Mouse (Mus musculus) C2C12 (cell line): Measurements from ENCODE around the gene Tmem121. TPM values are rescaled to one million over a fixed set of nuclear protein-coding genes. Genes with fewer than 3 reads are reported as not detected.

ENCODE experiments used
- H3K27me3 ChIP-seq: one replicate; pipeline ENCODE4 v1.6.1; 2011; ENCODE audit not compliant: control insufficient read depth, insufficient read depth, insufficient read length
- H3K36me3 ChIP-seq: one replicate; pipeline ENCODE4 v1.6.1; 2011; ENCODE audit not compliant: control insufficient read depth, insufficient read depth
- H3K4me3 ChIP-seq: one replicate; pipeline ENCODE4 v1.5.1; 2011; ENCODE audit warnings: mild to moderate bottlenecking, control low read depth; ENCODE audit not compliant: poor library complexity, insufficient read depth, severe bottlenecking
- H3K79me2 ChIP-seq: one replicate; pipeline ENCODE4 v1.6.1; 2011; ENCODE audit not compliant: control insufficient read depth, insufficient read depth
- H3K79me3 ChIP-seq: one replicate; pipeline ENCODE4 v1.6.1; 2011; ENCODE audit warnings: low read depth, control low read depth
- H3ac ChIP-seq: one replicate; pipeline ENCODE3; 2011; ENCODE audit warnings: low read depth; ENCODE audit not compliant: control insufficient read depth, insufficient read length
- CEBPB ChIP-seq: IDR thresholded peaks from one replicate; pipeline ENCODE4 v1.6.1; 2011; ENCODE audit warnings: low read depth, mild to moderate bottlenecking, control low read depth, moderate library complexity
- CTCF ChIP-seq: IDR thresholded peaks from one replicate; pipeline ENCODE4 v1.5.1; 2011; ENCODE audit not compliant: control insufficient read depth, insufficient read depth, insufficient read length
- FOSL1 ChIP-seq: IDR thresholded peaks from one replicate; pipeline ENCODE4 v1.8.0; 2011; ENCODE audit warnings: mild to moderate bottlenecking, low read length; ENCODE audit not compliant: poor library complexity, insufficient read depth, severe bottlenecking
- MAX ChIP-seq: IDR thresholded peaks from one replicate; pipeline ENCODE4 v1.6.1; 2011; ENCODE audit warnings: mild to moderate bottlenecking, control low read depth
- MYOD1 ChIP-seq: IDR thresholded peaks from one replicate; pipeline ENCODE4 v1.6.1; 2011; ENCODE audit warnings: low read depth; ENCODE audit not compliant: control insufficient read depth, insufficient read length
- MYOG ChIP-seq: IDR thresholded peaks from one replicate; pipeline ENCODE4 v1.6.1; 2011; ENCODE audit not compliant: control insufficient read depth, insufficient read length; ENCODE audit errors: extremely low read depth
- USF1 ChIP-seq: IDR thresholded peaks from one replicate; pipeline ENCODE4 v1.6.1; 2011; ENCODE audit warnings: low read depth, mild to moderate bottlenecking, control low read depth, moderate library complexity
- polyA plus RNA-seq: library from polyadenylated mRNA; unstranded; fragments of >200 nt; fragmentation: generic; extraction: Trizol; gene quantifications from one replicate; pipeline ENCODE4 v1.2.1, GENCODE M21; 2012; ENCODE audit warnings: missing spikeins

The Tmem121 gene
- polyA plus RNA-seq, 1 experiment: 6.3 TPM

DNA sequence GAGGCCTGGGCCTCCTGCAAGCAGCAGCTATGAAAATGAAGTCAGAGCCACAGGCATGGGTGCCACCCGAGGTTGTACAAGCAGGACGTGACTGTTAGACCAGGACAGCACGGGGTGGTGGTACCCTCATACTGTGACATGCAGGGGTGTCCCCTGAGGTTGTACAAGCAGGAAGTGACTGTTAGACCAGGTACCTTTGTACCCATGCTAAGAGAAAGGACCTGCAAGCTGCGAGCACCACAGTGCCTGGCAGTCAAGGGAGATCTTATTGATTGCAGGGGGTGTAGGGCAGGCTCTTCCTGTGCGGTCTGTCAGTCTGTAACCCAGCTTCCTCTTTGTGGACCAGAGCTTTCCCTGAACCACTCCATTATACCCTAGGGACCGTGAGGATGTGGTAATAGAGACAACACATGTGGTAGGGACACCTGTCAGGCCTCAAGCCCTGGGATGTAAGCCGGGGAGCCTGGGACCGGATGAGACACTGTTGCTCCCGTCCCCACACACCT, 17.6 kb upstream of the Tmem121 start:
- H3K4me3 ChIP-seq: no peak overlapping the region
- no peaks in the 10 kb centered on the region for H3K27me3 ChIP-seq
- H3K79me2 ChIP-seq: no peaks in the 10 kb centered on the region
- peaks cover 11% of the 10 kb centered on the region for H3K36me3 ChIP-seq
- H3K79me3 ChIP-seq: no peaks in the 10 kb centered on the region
- TF ChIP-seq MYOG (no peak), MAX (no peak), CTCF (no peak)
- H3ac ChIP-seq: no peak overlapping the region

DNA sequence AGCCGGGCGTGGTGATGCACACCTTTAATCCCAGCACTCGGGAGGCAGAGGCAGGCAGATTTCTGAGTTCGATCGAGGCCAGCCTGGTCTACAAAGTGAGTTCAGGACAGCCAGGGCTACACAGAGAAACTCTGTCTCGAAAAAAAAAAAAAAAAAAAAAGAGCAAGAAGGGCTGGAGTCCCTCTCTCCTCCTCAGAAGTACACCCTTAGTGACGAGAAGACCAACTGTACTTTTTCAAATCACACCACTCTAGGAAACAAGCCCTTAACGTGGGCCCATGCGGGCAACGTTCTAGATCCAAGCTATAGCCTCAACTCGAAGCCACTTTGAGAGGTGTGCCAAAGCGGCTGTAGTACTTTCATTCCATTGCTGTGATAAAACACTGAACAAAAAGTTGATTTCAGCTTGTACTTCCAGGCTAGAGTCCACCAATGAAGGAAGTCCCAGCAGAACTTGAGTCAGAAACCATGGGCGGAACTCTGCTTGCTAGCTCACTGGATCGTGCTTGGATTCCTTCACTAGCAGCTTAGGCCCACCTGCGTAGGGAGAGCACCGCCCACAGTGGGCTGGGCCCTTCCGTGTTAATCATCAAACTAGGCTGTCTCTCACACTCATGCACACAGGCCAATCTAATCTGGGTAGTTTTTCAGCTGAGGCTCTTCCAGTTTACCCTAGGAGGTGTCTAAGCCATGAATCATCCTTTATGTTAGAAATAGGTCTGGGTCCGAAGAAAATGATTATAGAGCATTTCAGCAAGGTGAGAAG, 8.6 kb upstream of the Tmem121 start:
- Histone ChIP-seq H3K79me2 (no peaks in the 10 kb centered on the region), H3K79me3 (no peaks in the 10 kb centered on the region), H3K36me3 (no peaks in the 10 kb centered on the region), H3K4me3 (no peak overlapping the region), H3ac (no peak overlapping the region), H3K27me3 (no peaks in the 10 kb centered on the region)
- TF ChIP-seq MAX (no peak), FOSL1 (no peak), MYOD1 (no peak), CTCF (no peak), USF1 (no peak), MYOG (no peak)

DNA sequence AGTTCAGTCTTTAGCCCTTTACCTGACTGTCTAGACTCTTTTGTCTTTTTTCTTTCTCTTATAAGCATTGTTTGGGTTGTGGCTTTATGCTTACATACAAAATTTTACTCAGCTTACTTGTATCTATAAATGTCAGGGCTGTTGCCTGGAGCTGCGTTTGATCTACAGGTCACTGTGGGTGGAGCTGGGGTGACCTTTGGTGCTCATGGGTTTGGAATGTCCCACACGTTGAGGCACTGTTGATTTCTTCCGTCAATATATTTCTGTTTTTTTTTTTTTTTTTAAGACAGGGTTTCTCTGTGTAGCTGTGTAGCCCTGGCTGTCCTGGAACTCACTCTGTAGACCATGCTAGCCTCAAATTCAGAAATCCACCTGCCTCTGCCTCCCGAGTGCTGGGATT, 4.7 kb upstream of the Tmem121 start:
- Histone ChIP-seq H3K4me3 (no peak overlapping the region), H3K27me3 (peaks cover 5% of the 10 kb centered on the region), H3K79me2 (no peaks in the 10 kb centered on the region), H3K79me3 (no peaks in the 10 kb centered on the region), H3K36me3 (no peaks in the 10 kb centered on the region), H3ac (no peak overlapping the region)
- no peak for TF ChIP-seq CEBPB
- TF ChIP-seq MAX: no peak
- TF ChIP-seq MYOG: no peak
- no peak for TF ChIP-seq CTCF
- no peak for TF ChIP-seq USF1
- no peak for TF ChIP-seq MYOD1
- no peak for TF ChIP-seq FOSL1

DNA sequence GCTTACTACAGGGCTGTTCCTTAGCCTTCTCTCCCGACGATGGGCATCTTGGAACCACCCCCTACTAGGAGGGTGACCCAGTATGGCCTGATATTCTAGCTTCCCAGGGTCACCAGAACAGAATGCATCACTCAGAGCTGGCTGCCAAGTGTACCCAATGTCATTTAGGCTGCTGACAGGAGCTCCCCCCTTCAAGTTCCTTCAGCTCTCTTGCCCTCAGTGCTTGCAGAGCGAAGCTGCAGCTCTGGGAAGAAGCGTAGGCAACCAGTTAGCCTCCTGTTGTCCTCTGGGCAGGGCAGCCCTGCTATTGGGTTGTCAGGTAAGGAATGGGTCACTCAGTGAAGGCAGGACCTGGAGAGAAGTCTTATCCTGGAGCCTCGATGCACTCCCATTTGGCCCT, 785 bp upstream of the Tmem121 start:
- H3K4me3 ChIP-seq: no peak overlapping the region
- H3K79me2 ChIP-seq: no peaks in the 10 kb centered on the region
- H3K27me3 ChIP-seq: peaks cover 5% of the 10 kb centered on the region
- no peak overlapping the region for H3ac ChIP-seq
- no peaks in the 10 kb centered on the region for H3K79me3 ChIP-seq
- no peak for TF ChIP-seq CTCF
- H3K36me3 ChIP-seq: no peaks in the 10 kb centered on the region

DNA sequence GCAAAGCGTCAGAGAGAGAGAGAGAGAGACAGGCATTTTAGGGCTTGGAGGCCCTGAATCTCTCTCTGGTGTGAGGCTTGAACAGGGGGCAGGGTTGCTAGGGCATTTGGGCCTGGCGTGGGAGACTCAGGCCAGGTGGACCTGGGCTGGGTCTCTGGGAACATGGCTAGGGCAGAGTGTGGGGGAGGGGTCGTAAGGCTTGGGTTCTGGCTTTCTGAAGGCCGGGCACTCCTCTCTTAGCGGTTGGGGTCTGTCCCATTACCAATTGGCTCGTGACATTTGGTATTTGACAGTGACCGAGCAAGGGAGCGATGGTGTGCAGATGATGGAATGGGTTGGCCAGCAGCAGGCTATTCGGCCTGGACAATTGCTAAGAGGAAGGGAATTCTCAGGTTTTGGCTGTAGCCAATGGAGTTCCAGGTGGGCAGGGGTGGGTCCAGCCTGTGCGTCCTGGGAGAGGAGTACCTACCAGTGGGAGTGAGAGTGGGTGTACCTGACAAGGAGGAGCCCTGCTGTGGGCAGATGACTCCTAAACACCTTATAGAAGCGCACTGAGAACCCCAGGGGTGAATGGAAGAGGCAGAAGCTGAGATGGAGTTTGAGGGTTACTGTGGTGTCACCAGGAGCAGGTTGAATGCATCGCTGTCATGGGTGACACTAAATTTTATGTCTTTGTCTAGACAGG, 738 bp downstream of the Tmem121 start:
- Histone ChIP-seq H3K79me2 (no peaks in the 10 kb centered on the region), H3K36me3 (no peaks in the 10 kb centered on the region), H3K79me3 (no peaks in the 10 kb centered on the region), H3K27me3 (peaks cover 5% of the 10 kb centered on the region), H3K4me3 (peak overlapping the region; percentile 11), H3ac (peak overlapping the region; percentile 26)
- no peak for TF ChIP-seq MYOG
- TF ChIP-seq CEBPB: no peak
- no peak for TF ChIP-seq FOSL1
- TF ChIP-seq CTCF: no peak
- TF ChIP-seq MAX: no peak
- TF ChIP-seq MYOD1: no peak
- TF ChIP-seq USF1: no peak

DNA sequence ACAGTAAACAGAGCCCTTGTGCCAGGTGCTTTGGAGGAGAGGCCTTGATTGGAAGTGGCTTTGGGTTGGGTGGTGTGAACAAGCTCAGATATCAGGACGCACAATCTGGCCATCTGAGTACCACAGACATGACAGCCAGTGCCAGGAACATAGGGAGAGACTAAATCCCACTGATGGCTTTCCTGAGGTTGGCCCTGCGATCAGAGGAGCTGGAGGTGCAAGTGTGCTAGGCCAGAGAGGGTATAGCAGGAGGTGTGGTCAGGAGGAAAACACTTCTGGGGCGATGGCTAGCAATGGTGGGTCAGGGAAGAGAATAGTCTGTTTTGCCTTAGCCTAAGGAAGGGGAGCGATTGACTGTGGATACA, 1.3 kb downstream of the Tmem121 start:
- Histone ChIP-seq H3K36me3 (no peaks in the 10 kb centered on the region), H3K79me3 (no peaks in the 10 kb centered on the region), H3ac (no peak overlapping the region), H3K4me3 (no peak overlapping the region), H3K27me3 (peaks cover 5% of the 10 kb centered on the region), H3K79me2 (no peaks in the 10 kb centered on the region)
- TF ChIP-seq USF1 (no peak), CTCF (no peak), FOSL1 (no peak), MYOG (no peak), MAX (no peak), CEBPB (no peak), MYOD1 (no peak)
